Mouse (Mus musculus): ENCODE measurements around the gene Rbp2.

GRCm38 (mm10) chr9:98497157-98497556 is 11.2 kb downstream of the Rbp2 start:
- TF ChIP-seq GATA1 (IDR thresholded peaks at IDR 0.05; ENCODE audit: borderline replicate concordance, low read length) (no peak), FLI1 (IDR thresholded peaks at IDR 0.05; ENCODE audit: low read length) (no peak)

Measured in megakaryocyte, embryonic 14.5 days (primary cell).